Mouse (Mus musculus): ENCODE results near the gene Btn2a2.

The Btn2a2 gene

GRCm38 (mm10) chr13:23432562-23433201, 56.0 kb downstream of the Btn2a2 start:
- in situ Hi-C loops (cut with MboI; ENCODE audit: low sequenced_read_pairs) = loop anchor here (5.0 to 25.0 kb wide), 4 partner anchors 85 to 1498 kb away; partner anchors contain the start of gene Prss16

GRCm38 (mm10) chr13:23431351-23431771, 57.3 kb downstream of the Btn2a2 start:
- in situ Hi-C loops (cut with MboI; ENCODE audit: low sequenced_read_pairs) = loop anchor here (5.0 to 25.0 kb wide), 4 partner anchors 86 to 1497 kb away; partner anchors contain the start of gene Prss16

GRCm38 (mm10) chr13:23430734-23431133, 57.9 kb downstream of the Btn2a2 start:
- in situ Hi-C loops (cut with MboI; ENCODE audit: low sequenced_read_pairs) = loop anchor here (5.0 to 25.0 kb wide), 4 partner anchors 87 to 1496 kb away; partner anchors contain the start of gene Prss16

GRCm38 (mm10) chr13:23429771-23430380, 58.8 kb downstream of the Btn2a2 start:
- in situ Hi-C loops (cut with MboI; ENCODE audit: low sequenced_read_pairs) = loop anchor here (5.0 to 25.0 kb wide), 4 partner anchors 87 to 1495 kb away; partner anchors contain the start of gene Prss16

- in situ Hi-C loops (cut with MboI; ENCODE audit: low sequenced_read_pairs) = loop anchor here (25.0 kb wide), 1 partner anchor 1416 kb away; the partner anchor contains the start of gene Prss16
Measured at GRCm38 (mm10) chr13:23428166-23428993, 60.3 kb downstream of the Btn2a2 start.

Measured in CH12F3 (cell line).